Mouse (Mus musculus) forebrain, embryonic 14.5 days (tissue): ENCODE measurements at regions not wholly inside any gene's neighbourhood (a gene's known extent, or its start where the extent isn't known, plus 50 kb on each side); places are given as distances from the start of the nearest gene placed in this dataset.

Experiments
- ATAC-seq: fragments of 200-750 bp; cut with Nextera tagmentation; 2 replicates; pipeline ENCODE4 v1.8.0; 2017; ENCODE audit warnings: mild to moderate bottlenecking, moderate library complexity
- DNase-seq: peaks from one replicate; pipeline ENCODE4 v3.0.0-alpha.2; 2015; ENCODE audit warnings: low spot score
- H3K27ac ChIP-seq: fragments of 300-500 bp; sonication (generic); 2 replicates; pipeline ENCODE4 v1.5.1; 2014; ENCODE audit warnings: low read depth, mild to moderate bottlenecking, control low read depth, low read length, moderate library complexity
- H3K27me3 ChIP-seq: fragments of 300-500 bp; sonication (generic); replicated peaks from 2 replicates; pipeline ENCODE4 v1.6.1; 2014; ENCODE audit warnings: low read length, control low read depth, mixed read lengths; ENCODE audit not compliant: control insufficient read depth, insufficient read depth
- H3K36me3 ChIP-seq: fragments of 300-500 bp; sonication (generic); 2 replicates; pipeline ENCODE4 v1.6.1; 2014; ENCODE audit warnings: low read length, control low read depth; ENCODE audit not compliant: control insufficient read depth, insufficient read depth
- H3K4me1 ChIP-seq: fragments of 300-500 bp; sonication (generic); 2 replicates; pipeline ENCODE4 v1.6.1; 2014; ENCODE audit warnings: antibody characterized with exemption, low read length, control low read depth; ENCODE audit not compliant: control insufficient read depth, insufficient read depth
- H3K4me2 ChIP-seq: fragments of 300-500 bp; sonication (generic); 2 replicates; pipeline ENCODE4 v1.6.1; 2014; ENCODE audit warnings: mild to moderate bottlenecking, control low read depth, low read length
- H3K4me3 ChIP-seq: fragments of 300-500 bp; sonication (generic); 2 replicates; pipeline ENCODE4 v1.5.1; 2014; ENCODE audit warnings: low read depth, low read length, control low read depth
- H3K9ac ChIP-seq: fragments of 300-500 bp; sonication (generic); 2 replicates; pipeline ENCODE4 v1.6.1; 2014; ENCODE audit warnings: mild to moderate bottlenecking, low read length, control low read depth, moderate library complexity
- H3K9me3 ChIP-seq: fragments of 300-500 bp; sonication (generic); replicated peaks from 2 replicates; pipeline ENCODE4 v1.6.1; 2016; ENCODE audit warnings: low read length, control low read depth, mixed read lengths; ENCODE audit not compliant: control insufficient read depth
- WGBS: fragments of 180-500 bp; shearing (Covaris S2); extraction: QIAGEN DNeasy Blood & Tissue Kit; methylation state at CpG from one replicate; pipeline ENCODE4 v1.1.7; 2014; 5-methylcytosine and 5-hydroxymethylcytosine counted together

DNA sequence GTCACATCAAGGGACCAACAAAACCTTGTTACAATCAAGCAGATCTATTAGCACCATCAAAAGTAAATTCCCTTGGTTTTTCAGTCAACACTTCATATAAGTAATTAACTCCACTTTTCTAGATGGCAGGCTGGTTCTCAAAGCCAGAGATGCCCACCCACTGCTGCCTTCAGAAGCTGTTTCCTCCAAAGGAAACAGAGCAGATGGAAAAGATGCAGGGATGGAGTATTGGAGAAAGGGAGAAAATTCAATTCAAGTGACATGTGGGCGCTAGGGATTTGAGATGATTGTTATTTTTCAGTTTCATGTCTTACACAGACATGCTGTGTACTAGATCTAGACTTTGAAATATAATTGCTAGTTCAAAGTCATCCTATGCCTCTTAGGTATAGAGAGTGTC, 705.1 kb downstream of the Edem1 start:
- DNase-seq, result no peak

DNA sequence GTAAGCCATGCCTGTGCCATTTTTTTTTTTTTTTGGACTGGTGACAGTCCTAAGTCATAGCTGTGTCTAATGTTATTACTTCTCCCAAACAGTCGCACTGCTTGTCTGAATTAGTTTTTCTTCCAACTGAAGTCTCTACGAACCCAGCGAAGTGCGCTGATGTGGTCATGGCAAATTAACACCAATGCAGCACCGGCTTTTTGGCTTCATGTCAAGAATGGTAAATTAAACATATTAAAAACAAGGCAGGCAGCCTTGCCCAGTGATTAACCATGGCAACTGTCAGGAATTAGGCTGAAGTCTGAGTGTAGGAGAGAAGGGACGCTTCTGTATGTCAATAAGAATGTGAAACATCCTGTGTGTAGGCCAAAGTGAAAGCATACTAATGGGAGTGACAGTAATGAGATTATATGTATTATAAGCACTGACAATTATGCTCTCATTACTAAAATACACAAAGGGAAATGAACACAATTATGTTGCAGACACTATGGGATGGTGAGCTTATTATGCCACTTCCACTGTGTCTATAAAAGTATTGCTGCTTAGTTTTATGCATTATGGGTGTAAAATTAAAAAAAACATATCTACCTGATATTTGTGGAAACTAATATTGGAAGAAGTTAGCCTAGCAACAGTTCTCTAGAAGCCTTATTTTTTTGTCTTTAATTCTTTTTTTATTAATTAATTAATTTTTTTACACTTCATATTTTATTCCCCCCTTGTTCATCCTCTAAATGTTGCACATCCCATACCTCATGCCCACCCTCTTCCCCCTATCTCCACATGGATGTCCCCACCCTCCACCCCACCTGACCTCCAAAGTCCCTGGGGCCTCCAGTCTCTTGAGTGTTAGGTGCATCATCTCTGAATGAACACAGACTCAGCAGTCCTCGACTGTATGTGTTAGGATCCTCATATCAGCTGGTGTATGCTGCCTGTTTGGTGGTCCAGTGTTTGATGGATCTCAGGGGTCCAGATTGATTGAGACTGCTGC, 714.8 kb downstream of the Edem1 start:
- Histone ChIP-seq H3K4me1 (no peaks in the 10 kb centered on the region; the same call in 1 of the 2 replicates), H3K27me3 (no peaks in the 10 kb centered on the region), H3K4me3 (no peak overlapping the region), H3K36me3 (no peaks in the 10 kb centered on the region), H3K27ac (no peak overlapping the region), H3K9me3 (no peaks in the 10 kb centered on the region), H3K9ac (no peak overlapping the region), H3K4me2 (no peak overlapping the region)
- ATAC-seq (peak; percentile 98), DNase-seq (peak; percentile 89)
- WGBS, result 37% methylated on average over 7 of the region's 7 CpGs

More for the DNA sequence above, 705.1 kb downstream of the Edem1 start:
- no peak overlapping the region for H3K4me3 ChIP-seq
- no peaks in the 10 kb centered on the region for H3K9me3 ChIP-seq
- no peak overlapping the region for H3K27ac ChIP-seq
- no peak overlapping the region for H3K9ac ChIP-seq
- no peaks in the 10 kb centered on the region for H3K27me3 ChIP-seq
- no peak overlapping the region for H3K4me2 ChIP-seq
- H3K36me3 ChIP-seq, result no peaks in the 10 kb centered on the region
- ATAC-seq, result no peak
- WGBS, result 59% methylated on average over 1 of the region's 1 CpGs
- no peaks in the 10 kb centered on the region for H3K4me1 ChIP-seq

DNA sequence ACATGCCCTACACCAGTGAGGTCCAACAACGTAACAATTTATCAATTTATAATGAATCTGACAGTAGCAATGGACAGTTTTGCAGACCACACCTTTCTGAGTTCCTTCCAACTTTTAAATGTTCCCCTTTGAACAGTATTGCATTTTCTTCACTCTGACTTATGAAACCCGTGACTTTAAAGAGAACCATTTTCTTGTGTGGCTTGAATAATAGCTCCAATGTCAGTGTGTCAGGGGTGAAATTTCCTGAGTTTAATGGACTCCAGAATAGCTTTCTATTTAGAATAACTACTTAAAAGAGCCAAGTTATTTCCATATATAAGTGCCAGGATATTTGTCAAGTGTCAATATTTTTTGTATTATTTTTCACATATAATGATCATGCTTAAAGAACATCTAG, 723.9 kb downstream of the Edem1 start:
- no peaks in the 10 kb centered on the region for H3K27me3 ChIP-seq
- no peak overlapping the region for H3K4me3 ChIP-seq
- H3K27ac ChIP-seq, result no peak overlapping the region
- H3K36me3 ChIP-seq, result no peaks in the 10 kb centered on the region
- WGBS, result 92% methylated on average over 2 of the region's 2 CpGs
- no peaks in the 10 kb centered on the region for H3K9me3 ChIP-seq
- DNase-seq, result no peak
- no peak overlapping the region for H3K9ac ChIP-seq
- no peak overlapping the region for H3K4me2 ChIP-seq
- H3K4me1 ChIP-seq, result no peaks in the 10 kb centered on the region
- no peak for ATAC-seq
